25 mouse cellular contexts compared by ENCODE assay signal in the genomic region with DNA sequence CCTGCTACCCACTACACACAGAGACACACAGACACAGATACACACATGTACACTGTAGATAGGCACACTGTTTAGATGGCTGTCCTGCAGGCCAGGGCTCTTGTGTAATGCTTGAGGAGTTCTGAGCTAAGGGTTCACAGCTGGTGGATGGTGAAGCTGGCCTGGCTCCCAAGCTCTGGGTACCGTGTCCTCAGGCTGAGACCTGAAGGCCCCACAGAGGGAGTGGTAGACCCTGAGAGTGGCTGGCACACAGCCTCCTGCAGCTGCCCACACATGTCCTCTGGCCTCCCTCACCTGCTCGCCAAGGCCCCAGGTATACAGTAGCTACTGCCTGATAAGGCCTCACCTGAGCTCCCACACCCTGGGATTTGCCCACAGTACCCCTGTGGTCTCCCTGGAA. TPM values are rescaled to one million over a fixed set of nuclear protein-coding genes. Genes with fewer than 3 reads are reported as not detected.
A peak's percentile ranks its signal among the peaks of the same experiment; 100 is the strongest.
DNase-seq lines count a peak whose midpoint lies in the region; ATAC-seq lines count a peak whose summit lies in the region.
"Had no signal": no experiment of that assay in that cellular context is flagged by ENCODE, and none has a peak within 500 bp of the region (broad histone marks: within the 10 kb centered on the region; RNA-seq: fewer than 3 reads in every experiment).

No protein-coding gene starts in this region.

- H3K36me3 ChIP-seq in kidney, embryonic 16.5 days (ENCODE audit: insufficient read depth, low read length) = peaks cover 4% of the 10 kb centered on the region; the same call in 1 of the 2 replicates
- no peaks in the 10 kb centered on the region for H3K36me3 ChIP-seq in intestine, embryonic 15.5 days
- H3K36me3 ChIP-seq: forebrain, embryonic 15.5 days; heart, embryonic 10.5 days; heart, embryonic 15.5 days; hindbrain, embryonic 13.5 days; liver, embryonic 13.5 days had no signal

- H3K27ac ChIP-seq in kidney, embryonic 16.5 days (ENCODE audit: low read length) = peak overlapping the region; percentile 34; the same call in 1 of the 2 replicates
- peak overlapping the region; percentile 78 for H3K27ac ChIP-seq in intestine, embryonic 15.5 days
- H3K27ac ChIP-seq: forebrain, embryonic 10.5 days; forebrain, embryonic 15.5 days; hindbrain, embryonic 13.5 days; layer of hippocampus, adult 2 months; liver, embryonic 13.5 days had no signal

- H3K4me3 ChIP-seq in kidney, embryonic 16.5 days (ENCODE audit: low read length) = no peak overlapping the region
- H3K4me3 ChIP-seq in intestine, embryonic 15.5 days (replicated peaks) = no peak overlapping the region
- H3K4me3 ChIP-seq: forebrain, embryonic 10.5 days; forebrain, embryonic 15.5 days; heart, embryonic 10.5 days; heart, embryonic 15.5 days; hindbrain, embryonic 13.5 days; layer of hippocampus, adult 2 months; liver, embryonic 13.5 days had no signal

- no peak for DNase-seq in kidney, postnatal 25 days
- peak; percentile 37 for DNase-seq in lung, postnatal 10 days
- DNase-seq in lung, postnatal 25 days (ENCODE audit: low spot score) = no peak
- DNase-seq in left cerebral cortex, postnatal 36 days (ENCODE audit: low spot score in 2 of 2) = no peak
- DNase-seq in liver = no peak
- DNase-seq: adrenal gland, adult 2 months; cerebellum, adult 2 months; cerebellum, postnatal 14 days; gastrocnemius, postnatal 25 days; left cerebral cortex, postnatal 4 days; liver, embryonic 13.5 days; right cerebral cortex, postnatal 25 days; spleen, adult 18-20 months; thymus, postnatal 4 days had no signal

- no peaks in the 10 kb centered on the region for H3K27me3 ChIP-seq in kidney, embryonic 16.5 days (ENCODE audit: insufficient read depth, low read length)
- no peaks in the 10 kb centered on the region for H3K27me3 ChIP-seq in intestine, embryonic 15.5 days (replicated peaks)
- H3K27me3 ChIP-seq: forebrain, embryonic 15.5 days; heart, embryonic 15.5 days; hindbrain, embryonic 13.5 days; liver, embryonic 13.5 days had no signal

- WGBS in kidney, embryonic 16.5 days = 69% methylated on average over 2 of the region's 2 CpGs
- WGBS in intestine, embryonic 15.5 days = 58% methylated on average over 2 of the region's 2 CpGs

- H3K9ac ChIP-seq in kidney, embryonic 16.5 days (replicated peaks; ENCODE audit: low read length) = no peak overlapping the region; the same call in 1 of the 2 replicates
- no peak overlapping the region for H3K9ac ChIP-seq in intestine, embryonic 15.5 days
- H3K9ac ChIP-seq: forebrain, embryonic 15.5 days; hindbrain, embryonic 13.5 days; liver, embryonic 13.5 days had no signal

- no peaks in the 10 kb centered on the region for H3K9me3 ChIP-seq in kidney, embryonic 16.5 days (ENCODE audit: low read length)
- H3K9me3 ChIP-seq in intestine, embryonic 15.5 days = no peaks in the 10 kb centered on the region
- H3K9me3 ChIP-seq: forebrain, embryonic 10.5 days; forebrain, embryonic 15.5 days; heart, embryonic 10.5 days; heart, embryonic 15.5 days; hindbrain, embryonic 13.5 days; liver, embryonic 13.5 days had no signal

- peaks cover 45% of the 10 kb centered on the region for H3K4me1 ChIP-seq in kidney, embryonic 16.5 days (ENCODE audit: insufficient read depth, low read length)
- H3K4me1 ChIP-seq in intestine, embryonic 15.5 days (replicated peaks) = peaks cover 47% of the 10 kb centered on the region

- intact Hi-C loops in left cerebral cortex, postnatal 36 days (cut with DNase I) = no loop called here

- H3K4me2 ChIP-seq in kidney, embryonic 16.5 days (replicated peaks; ENCODE audit: low read depth, low read length) = no peak overlapping the region
- H3K4me2 ChIP-seq in intestine, embryonic 15.5 days (replicated peaks) = no peak overlapping the region
- H3K4me2 ChIP-seq: forebrain, embryonic 15.5 days; heart, embryonic 15.5 days; hindbrain, embryonic 13.5 days; liver, embryonic 13.5 days; midbrain, embryonic 11.5 days had no signal

- no peak for ATAC-seq in kidney, embryonic 16.5 days (ENCODE audit: low FRiP score, low TSS enrichment)
- no peak for ATAC-seq in intestine, embryonic 15.5 days
- ATAC-seq: CD4-positive, CD25-positive, alpha-beta regulatory T cell, adult 4 months; forebrain, embryonic 15.5 days; midbrain, embryonic 16.5 days had no signal

RNA-seq across cellular contexts. Expression of a gene that starts 10.1 kb away (rescaled TPM):
- polyA plus RNA-seq in kidney, embryonic 16.5 days (2015; fragmentation: Nextera tagmentation; extraction: Ambion mirVana) = 230 and 247 TPM in 2 replicates
- 94.4 and 105 TPM in 2 replicates for polyA plus RNA-seq in intestine, embryonic 15.5 days (2015; fragmentation: Nextera tagmentation; extraction: Ambion mirVana)
- 10 to 100 TPM in 1 of 2 experiments, 1 to 10 TPM in 1; 9.8 to 10.9 TPM for total RNA-seq in left cerebral cortex, postnatal 36 days (2021)

RNA-seq across cellular contexts. Expression of a gene that starts 42.9 kb away (rescaled TPM):
- polyA plus RNA-seq in kidney, embryonic 16.5 days (2015; fragmentation: Nextera tagmentation; extraction: Ambion mirVana) = 859 and 884 TPM in 2 replicates
- polyA plus RNA-seq in intestine, embryonic 15.5 days (2015; fragmentation: Nextera tagmentation; extraction: Ambion mirVana) = 571 and 594 TPM in 2 replicates
- 100 to 1,000 TPM; 222 to 343 TPM for total RNA-seq in left cerebral cortex, postnatal 36 days (2021)

RNA-seq across cellular contexts. Expression of a gene that starts 43.2 kb away (rescaled TPM):
- 35.1 and 39.0 TPM in 2 replicates for polyA plus RNA-seq in kidney, embryonic 16.5 days (2015; fragmentation: Nextera tagmentation; extraction: Ambion mirVana)
- polyA plus RNA-seq in intestine, embryonic 15.5 days (2015; fragmentation: Nextera tagmentation; extraction: Ambion mirVana) = 27.5 and 30.0 TPM in 2 replicates
- 10 to 100 TPM; 22.2 to 26.2 TPM for total RNA-seq in left cerebral cortex, postnatal 36 days (2021)
